Mouse (Mus musculus): ENCODE data around the gene Tefm.

Gene Tefm

DNA sequence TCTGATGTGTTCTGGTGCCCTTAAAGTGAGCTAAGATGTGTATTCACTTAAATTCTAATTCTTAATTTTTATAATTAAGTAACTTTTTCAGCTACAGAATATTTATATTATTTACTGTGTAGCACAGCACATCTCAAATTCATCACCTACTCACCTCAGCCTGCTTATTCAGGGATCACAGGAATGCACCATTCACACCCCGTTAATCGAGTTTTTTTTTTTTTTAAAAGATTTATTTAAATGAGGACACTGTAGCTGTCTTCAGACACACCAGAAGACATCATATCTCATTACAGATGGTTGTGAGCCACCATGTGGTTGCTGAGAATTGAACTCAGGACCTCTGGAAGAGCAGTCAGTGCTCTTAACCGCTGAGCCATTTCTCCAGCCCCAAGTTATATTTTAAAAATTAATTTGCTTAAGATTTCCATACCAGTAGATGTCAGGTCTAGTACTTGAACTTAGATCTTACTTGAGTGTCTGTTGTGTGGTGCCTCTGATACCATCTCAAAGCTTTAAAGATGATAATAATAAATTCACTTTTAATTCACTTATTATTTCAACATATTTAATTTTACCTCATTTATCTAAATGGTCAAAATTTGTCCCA, 51.3 kb downstream of the Tefm start:
- no peak for DNase-seq (ENCODE audit: low read depth, low spot score)

DNA sequence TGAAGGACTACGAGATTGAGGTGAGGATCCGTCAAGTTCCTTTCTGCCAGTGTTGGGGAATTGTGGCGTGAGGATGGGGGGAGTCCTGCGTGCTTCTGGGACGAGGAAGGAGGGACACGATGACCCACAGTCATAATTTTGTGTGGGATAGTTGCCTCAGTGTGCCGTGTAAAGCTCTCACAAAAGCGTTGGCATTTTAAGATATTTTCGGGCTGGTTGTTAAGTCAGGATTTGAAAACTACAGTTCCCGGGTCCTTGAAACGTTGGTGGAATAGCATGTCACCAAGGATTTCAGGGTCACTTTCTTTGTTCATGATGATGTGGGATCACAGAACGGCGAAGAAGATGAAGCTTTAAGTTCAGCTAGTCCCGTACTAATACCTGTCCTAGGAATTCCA, 52.2 kb downstream of the Tefm start:
- DNase-seq (ENCODE audit: low read depth, low spot score): no peak

GRCm38 (mm10) chr11:80088917-80089816, 52.8 kb downstream of the Tefm start, which contains the start of gene Atad5:
Atad5 (plus strand) TSS chr11:80089400.
- DNase-seq (ENCODE audit: low read depth, low spot score): peak; percentile 90

GRCm38 (mm10) chr11:80086844-80087243, 55.1 kb downstream of the Tefm start:
- peak; percentile 97 for DNase-seq (ENCODE audit: low read depth, low spot score)
